Mouse (Mus musculus) heart, postnatal 0 days (tissue): ENCODE measurements at regions not wholly inside any gene's neighbourhood (a gene's known extent, or its start where the extent isn't known, plus 50 kb on each side); places are given as distances from the start of the nearest gene placed in this dataset.

Source experiments
- CTCF ChIP-seq: IDR thresholded peaks from 2 replicates; pipeline ENCODE4 v1.5.1; 2016; ENCODE audit warnings: antibody characterized with exemption, control low read depth, low read depth
- EP300 ChIP-seq: IDR thresholded peaks from 2 replicates; pipeline ENCODE4 v1.6.1; 2016; ENCODE audit warnings: antibody characterized with exemption, low read depth

DNA sequence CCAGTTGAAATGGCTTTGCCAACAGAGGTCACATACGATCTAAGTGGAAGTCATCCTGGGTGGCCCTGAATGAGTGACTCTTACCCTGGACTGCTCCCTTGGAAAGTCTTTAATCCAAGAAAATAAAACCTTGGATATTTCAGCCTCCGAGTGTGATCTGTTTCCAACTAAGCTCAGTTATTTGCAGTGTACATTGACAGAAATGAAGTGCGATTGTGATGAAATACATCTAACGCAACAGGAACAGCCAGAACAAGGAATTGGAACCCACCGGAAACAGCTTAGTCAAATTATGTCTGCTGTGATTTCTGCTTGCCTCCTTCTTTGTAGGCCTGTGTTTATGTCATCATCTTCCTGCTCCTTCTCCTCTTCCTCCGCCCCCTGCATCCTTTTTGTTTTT, 143.7 kb downstream of the Gm5426 start:
- TF ChIP-seq CTCF, result no peak
- no peak for TF ChIP-seq EP300
